Mouse (Mus musculus) cortical plate, adult 2 months (tissue): ENCODE measurements around the gene Tfrc.

Experiments used
- CTCF ChIP-seq: fragments of 200-500 bp; IDR thresholded peaks from 2 replicates; pipeline ENCODE4 v1.5.1; 2011; ENCODE audit warnings: mild to moderate bottlenecking, control low read depth, low read length; ENCODE audit not compliant: insufficient read depth; ENCODE audit errors: extremely low read depth
- POLR2A ChIP-seq: fragments of 200-500 bp; IDR thresholded peaks from 2 replicates; pipeline ENCODE4 v1.6.1; 2011; ENCODE audit warnings: mild to moderate bottlenecking, low read length, control low read depth; ENCODE audit not compliant: insufficient read depth; ENCODE audit errors: extremely low read depth

GRCm38 (mm10) chr16:32645361-32645914 is 36.7 kb downstream of the Tfrc start:
- no peak; the same call in 1 of the 2 replicates for TF ChIP-seq CTCF
- peak; percentile 16; the same call in 1 of the 2 replicates for TF ChIP-seq POLR2A
